Mouse (Mus musculus): ENCODE measurements around the gene Fzd4. TPM values are rescaled to one million over a fixed set of nuclear protein-coding genes. Genes with fewer than 3 reads are reported as not detected.

The Fzd4 gene
- polyA plus RNA-seq, 1 experiment: 5.0 TPM

DNA sequence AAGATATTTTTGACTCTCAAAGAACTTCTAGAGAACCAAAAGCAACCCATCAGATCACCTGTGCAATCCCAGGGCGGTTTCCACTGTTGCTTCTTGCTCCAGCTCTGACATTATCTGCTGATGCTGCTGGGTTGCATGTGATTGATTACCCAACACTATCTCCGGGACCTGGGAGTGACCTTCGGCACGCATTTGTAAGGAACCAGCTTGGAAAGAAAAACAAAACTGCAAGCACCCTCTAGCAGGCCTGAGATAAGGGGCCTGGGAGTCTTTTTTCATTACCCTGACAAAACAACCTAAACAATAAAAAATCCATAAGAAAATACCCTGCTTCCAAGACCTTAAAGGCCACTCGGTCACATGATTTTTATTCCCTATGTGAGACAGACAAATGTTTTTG is 19.0 kb downstream of the Fzd4 start:
- Histone ChIP-seq H3K36me3 (ENCODE audit: control insufficient read depth, insufficient read depth) (no peaks in the 10 kb centered on the region), H3ac (ENCODE audit: control insufficient read depth, insufficient read length) (no peak overlapping the region), H3K4me2 (ENCODE audit: low read depth) (no peak overlapping the region), H3K79me2 (ENCODE audit: control insufficient read depth, insufficient read depth) (no peaks in the 10 kb centered on the region), H3K4me3 (no peak overlapping the region), H3K27me3 (ENCODE audit: control insufficient read depth, insufficient read depth, insufficient read length) (no peaks in the 10 kb centered on the region)
- TF ChIP-seq MYOG (IDR thresholded peaks at IDR 0.05; ENCODE audit: control insufficient read depth in 1 of 3, insufficient read depth in 1 of 3, insufficient read length in 2 of 3, low read depth in 2 of 3) (no peak), POLR2A (IDR thresholded peaks at IDR 0.05; ENCODE audit: insufficient read length, low read depth) (no peak), POLR2AphosphoS2 (IDR thresholded peaks at IDR 0.05; ENCODE audit: insufficient read length, low read depth) (no peak), MYOD1 (IDR thresholded peaks at IDR 0.05; ENCODE audit: control insufficient read depth in 1 of 3, insufficient read length in 2 of 3, low read depth in 2 of 3) (no peak), TCF12 (IDR thresholded peaks at IDR 0.05; ENCODE audit: insufficient read depth, poor library complexity, severe bottlenecking) (no peak), USF1 (IDR thresholded peaks at IDR 0.05; ENCODE audit: low read depth) (no peak), E2F4 (IDR thresholded peaks at IDR 0.05; ENCODE audit: insufficient read depth) (no peak), CEBPB (IDR thresholded peaks at IDR 0.05; ENCODE audit: insufficient read depth, poor library complexity, severe bottlenecking) (no peak), MAX (IDR thresholded peaks at IDR 0.05; ENCODE audit: low read depth) (no peak), SRF (IDR thresholded peaks at IDR 0.05; ENCODE audit: control insufficient read depth, insufficient read length, low read depth) (no peak), REST (IDR thresholded peaks at IDR 0.05; ENCODE audit: insufficient read depth, insufficient read length) (no peak), TCF3 (IDR thresholded peaks at IDR 0.05; ENCODE audit: insufficient read length, low read depth) (no peak)

DNA sequence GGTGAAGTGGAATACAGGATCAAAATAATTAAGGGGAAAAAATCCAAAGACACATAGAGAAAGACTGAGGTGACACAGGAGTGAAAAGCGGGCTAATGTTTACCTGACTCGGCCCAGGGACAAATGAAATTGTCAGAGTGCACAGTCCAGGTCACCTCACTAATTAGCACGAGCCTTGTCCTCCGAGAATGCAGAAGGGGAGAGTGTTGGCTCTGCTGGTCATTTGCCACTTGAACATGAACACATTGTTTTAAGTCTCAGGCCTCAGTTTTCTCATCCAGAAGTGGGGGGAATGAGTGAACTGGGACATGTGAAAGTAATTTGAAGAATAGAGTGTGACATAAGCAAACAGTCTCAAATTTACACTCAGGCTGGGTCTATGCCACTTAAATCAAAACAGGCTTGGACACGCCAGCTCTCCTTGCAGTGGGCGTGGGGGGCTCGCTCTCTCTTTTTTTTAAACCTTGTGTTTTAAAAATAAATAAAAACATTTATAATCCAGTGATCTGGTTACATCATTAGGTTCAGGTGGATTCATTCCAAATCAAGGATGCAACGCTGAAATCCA is 19.6 kb downstream of the Fzd4 start:
- no peak overlapping the region for H3K4me3 ChIP-seq
- H3ac ChIP-seq (ENCODE audit: control insufficient read depth, insufficient read length): no peak overlapping the region

DNA sequence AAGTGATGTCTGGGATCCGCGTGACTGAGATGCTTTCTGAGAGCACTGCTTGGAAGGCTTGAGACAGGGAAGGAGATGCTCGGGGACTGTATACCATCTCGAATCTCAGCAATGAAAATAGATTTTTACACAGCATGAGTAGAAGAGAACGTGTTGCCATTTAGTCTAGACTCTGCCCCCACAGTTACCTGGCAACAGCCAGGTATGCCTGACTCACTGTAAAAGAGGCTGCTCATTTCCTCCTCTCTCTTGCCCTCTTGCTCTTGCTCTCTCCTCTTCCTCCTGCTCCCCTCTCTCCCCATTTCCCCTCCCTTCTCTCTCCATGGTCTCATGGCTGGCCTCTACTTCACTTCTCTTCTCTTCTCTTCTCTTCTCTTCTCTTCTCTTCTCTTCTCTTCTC is 20.5 kb downstream of the Fzd4 start:
- Histone ChIP-seq H3ac (ENCODE audit: control insufficient read depth, insufficient read length) (no peak overlapping the region), H3K79me2 (ENCODE audit: control insufficient read depth, insufficient read depth) (no peaks in the 10 kb centered on the region), H3K27me3 (ENCODE audit: control insufficient read depth, insufficient read depth, insufficient read length) (no peaks in the 10 kb centered on the region), H3K36me3 (ENCODE audit: control insufficient read depth, insufficient read depth) (no peaks in the 10 kb centered on the region), H3K4me2 (ENCODE audit: low read depth) (no peak overlapping the region), H3K4me3 (no peak overlapping the region)
- TF ChIP-seq REST (IDR thresholded peaks at IDR 0.05; ENCODE audit: insufficient read depth, insufficient read length): no peak
- no peak for TF ChIP-seq MYOG (IDR thresholded peaks at IDR 0.05; ENCODE audit: control insufficient read depth in 1 of 3, insufficient read depth in 1 of 3, insufficient read length in 2 of 3, low read depth in 2 of 3)
- TF ChIP-seq MYOD1 (IDR thresholded peaks at IDR 0.05; ENCODE audit: control insufficient read depth in 1 of 3, insufficient read length in 2 of 3, low read depth in 2 of 3): no peak
- no peak for TF ChIP-seq TCF3 (IDR thresholded peaks at IDR 0.05; ENCODE audit: insufficient read length, low read depth)
- TF ChIP-seq TCF12 (IDR thresholded peaks at IDR 0.05; ENCODE audit: insufficient read depth, poor library complexity, severe bottlenecking): no peak
- TF ChIP-seq MAX (IDR thresholded peaks at IDR 0.05; ENCODE audit: low read depth): no peak
- no peak for TF ChIP-seq POLR2AphosphoS2 (IDR thresholded peaks at IDR 0.05; ENCODE audit: insufficient read length, low read depth)
- no peak for TF ChIP-seq E2F4 (IDR thresholded peaks at IDR 0.05; ENCODE audit: insufficient read depth)
- TF ChIP-seq USF1 (IDR thresholded peaks at IDR 0.05; ENCODE audit: low read depth): no peak
- TF ChIP-seq SRF (IDR thresholded peaks at IDR 0.05; ENCODE audit: control insufficient read depth, insufficient read length, low read depth): no peak
- TF ChIP-seq CEBPB (IDR thresholded peaks at IDR 0.05; ENCODE audit: insufficient read depth, poor library complexity, severe bottlenecking): no peak
- TF ChIP-seq POLR2A (IDR thresholded peaks at IDR 0.05; ENCODE audit: insufficient read length, low read depth): no peak

More for the DNA sequence above, 19.6 kb downstream of the Fzd4 start:
- Histone ChIP-seq H3K79me2 (ENCODE audit: control insufficient read depth, insufficient read depth) (no peaks in the 10 kb centered on the region), H3K4me2 (ENCODE audit: low read depth) (no peak overlapping the region), H3K27me3 (ENCODE audit: control insufficient read depth, insufficient read depth, insufficient read length) (no peaks in the 10 kb centered on the region), H3K36me3 (ENCODE audit: control insufficient read depth, insufficient read depth) (no peaks in the 10 kb centered on the region)
- no peak for TF ChIP-seq MYOG (IDR thresholded peaks at IDR 0.05; ENCODE audit: control insufficient read depth in 1 of 3, insufficient read depth in 1 of 3, insufficient read length in 2 of 3, low read depth in 2 of 3)
- no peak for TF ChIP-seq POLR2A (IDR thresholded peaks at IDR 0.05; ENCODE audit: insufficient read length, low read depth)
- TF ChIP-seq REST (IDR thresholded peaks at IDR 0.05; ENCODE audit: insufficient read depth, insufficient read length): no peak
- no peak for TF ChIP-seq TCF3 (IDR thresholded peaks at IDR 0.05; ENCODE audit: insufficient read length, low read depth)
- no peak for TF ChIP-seq CEBPB (IDR thresholded peaks at IDR 0.05; ENCODE audit: insufficient read depth, poor library complexity, severe bottlenecking)

DNA sequence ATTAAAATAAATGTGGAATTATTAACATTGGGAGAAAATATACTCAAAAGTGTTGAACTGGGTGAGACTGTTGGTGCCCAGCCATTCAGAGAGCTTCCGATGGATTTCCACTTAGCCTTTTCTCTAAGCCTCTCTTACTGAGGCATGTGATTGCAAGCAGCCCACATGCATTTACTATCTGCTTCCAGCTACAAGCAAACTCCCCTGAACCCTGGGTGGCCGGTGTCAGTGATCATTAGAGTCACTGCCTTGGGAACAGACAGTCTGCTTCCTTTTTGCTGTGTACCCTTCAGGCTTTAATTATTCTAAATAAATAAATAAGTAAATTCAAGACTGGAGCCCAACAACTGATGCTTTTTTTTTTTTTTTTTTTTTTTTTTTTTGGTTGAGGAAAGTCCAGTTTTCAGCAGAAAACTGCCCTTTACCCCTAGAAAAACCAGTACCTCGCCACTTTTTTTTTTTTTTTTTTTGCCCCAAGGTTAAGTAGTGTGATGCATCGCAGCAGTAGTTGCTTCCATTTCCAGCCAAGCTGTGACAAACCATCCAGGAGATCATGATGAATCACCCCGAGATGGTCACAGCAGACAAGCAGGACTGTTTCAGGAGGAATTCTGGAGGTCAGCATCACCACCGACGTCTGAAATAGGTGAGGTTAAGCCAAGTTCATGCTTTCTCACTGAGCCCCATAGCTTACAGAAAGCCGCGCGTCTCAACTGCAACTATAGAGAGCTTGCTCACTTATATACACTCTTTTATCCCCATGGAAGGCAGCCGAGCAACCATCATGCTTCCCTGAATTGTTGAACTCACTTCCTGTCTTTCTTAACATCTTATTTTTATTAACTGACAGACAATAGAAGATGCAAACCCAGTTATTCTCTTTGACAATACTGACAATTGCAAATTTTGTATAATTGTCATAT is 21.9 kb downstream of the Fzd4 start:
- Histone ChIP-seq H3K36me3 (ENCODE audit: control insufficient read depth, insufficient read depth) (no peaks in the 10 kb centered on the region), H3K4me3 (no peak overlapping the region), H3K79me2 (ENCODE audit: control insufficient read depth, insufficient read depth) (no peaks in the 10 kb centered on the region), H3K4me2 (ENCODE audit: low read depth) (no peak overlapping the region), H3K27me3 (ENCODE audit: control insufficient read depth, insufficient read depth, insufficient read length) (no peaks in the 10 kb centered on the region), H3ac (ENCODE audit: control insufficient read depth, insufficient read length) (no peak overlapping the region)
- TF ChIP-seq USF1 (IDR thresholded peaks at IDR 0.05; ENCODE audit: low read depth) (no peak), E2F4 (IDR thresholded peaks at IDR 0.05; ENCODE audit: insufficient read depth) (no peak), TCF3 (IDR thresholded peaks at IDR 0.05; ENCODE audit: insufficient read length, low read depth) (no peak), REST (IDR thresholded peaks at IDR 0.05; ENCODE audit: insufficient read depth, insufficient read length) (no peak), MYOG (IDR thresholded peaks at IDR 0.05; ENCODE audit: control insufficient read depth in 1 of 3, insufficient read depth in 1 of 3, insufficient read length in 2 of 3, low read depth in 2 of 3) (no peak), MAX (IDR thresholded peaks at IDR 0.05; ENCODE audit: low read depth) (no peak)

Measured in myocyte (in vitro differentiated cells).